Mouse (Mus musculus): ENCODE results near the gene Exoc4.

DNA sequence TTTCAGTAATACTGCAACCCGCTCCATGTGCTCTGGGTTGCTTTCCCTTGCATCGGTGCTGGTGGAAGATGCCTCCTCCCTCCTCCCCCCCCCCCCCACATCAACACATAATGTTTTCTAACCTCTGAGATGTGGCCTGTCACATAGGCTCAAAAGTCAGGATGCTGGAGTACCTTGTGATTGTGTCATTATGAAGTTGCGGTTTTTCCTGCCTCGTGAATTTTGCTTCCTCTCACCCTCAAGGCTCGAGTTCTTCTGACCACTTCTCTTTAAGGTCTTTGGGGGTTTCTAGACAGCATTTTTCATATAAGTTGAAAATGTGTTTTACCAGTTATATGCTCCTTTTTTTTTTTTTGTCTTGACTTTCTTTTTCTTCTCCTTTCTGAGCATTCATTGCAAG is 507.1 kb downstream of the Exoc4 start:
- TF ChIP-seq E2F4 (IDR thresholded peaks at IDR 0.05; ENCODE audit: insufficient read depth) (no peak), SRF (IDR thresholded peaks at IDR 0.05; ENCODE audit: control insufficient read depth, insufficient read length, low read depth) (no peak), TCF12 (IDR thresholded peaks at IDR 0.05; ENCODE audit: insufficient read depth, poor library complexity, severe bottlenecking) (no peak), POLR2AphosphoS2 (IDR thresholded peaks at IDR 0.05; ENCODE audit: insufficient read length, low read depth) (no peak), POLR2A (IDR thresholded peaks at IDR 0.05; ENCODE audit: insufficient read length, low read depth) (no peak), MYOG (IDR thresholded peaks at IDR 0.05; ENCODE audit: control insufficient read depth in 1 of 3, insufficient read depth in 1 of 3, insufficient read length in 2 of 3, low read depth in 2 of 3) (no peak), USF1 (IDR thresholded peaks at IDR 0.05; ENCODE audit: low read depth) (no peak), MAX (IDR thresholded peaks at IDR 0.05; ENCODE audit: low read depth) (no peak)
